Mouse (Mus musculus) Muller cell, postnatal 12 days (primary cell): Measurements from ENCODE around the gene BC030870.

Experiments used
- DNase-seq: peaks from one replicate; pipeline ENCODE4 v3.0.0-alpha.2; 2015; ENCODE audit errors: inconsistent ontology term

The BC030870 gene

DNA sequence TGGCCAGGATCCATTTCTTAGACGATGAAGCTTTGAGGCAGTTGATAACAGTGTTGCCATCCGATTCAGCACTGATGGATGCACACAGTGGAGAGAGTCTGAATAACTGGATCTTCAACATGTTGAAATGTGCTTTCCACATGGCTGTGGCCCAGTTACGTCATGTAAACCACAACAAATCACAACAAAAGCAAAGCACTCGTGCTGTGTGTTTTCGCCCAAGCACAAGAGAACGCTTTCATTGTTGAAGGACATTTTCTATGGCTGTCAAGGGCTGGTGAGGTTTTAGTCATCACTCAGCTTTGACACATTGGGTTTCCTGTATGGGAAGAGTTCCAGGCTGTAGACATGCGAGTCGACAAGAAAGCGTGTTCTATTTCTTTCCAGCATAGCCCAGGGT, 48.6 kb downstream of the BC030870 start:
- no peak for DNase-seq

DNA sequence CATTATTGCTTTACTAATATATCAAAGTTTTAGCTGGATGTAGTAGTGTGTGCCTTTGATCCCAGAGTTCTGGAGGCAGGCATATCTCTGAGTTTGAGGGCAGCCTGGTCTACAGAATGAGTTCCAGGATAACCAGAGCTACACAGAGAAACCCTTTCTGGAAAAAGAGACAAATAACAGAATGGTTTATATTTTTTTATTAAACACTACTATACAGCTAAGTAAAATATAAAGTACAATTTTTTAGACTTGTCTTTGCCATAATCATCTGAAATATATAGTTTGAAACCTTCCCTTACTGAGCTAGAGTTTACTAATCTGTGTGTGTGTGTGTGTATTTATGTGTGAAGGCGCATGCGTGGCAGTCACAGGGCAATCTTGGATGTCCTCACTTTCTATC, 54.6 kb downstream of the BC030870 start, which contains the start of gene Gm10663:
Gene Gm10663, plus strand, starts transcription at position 301 of the 400 bp plus-strand sequence.
- DNase-seq = no peak

DNA sequence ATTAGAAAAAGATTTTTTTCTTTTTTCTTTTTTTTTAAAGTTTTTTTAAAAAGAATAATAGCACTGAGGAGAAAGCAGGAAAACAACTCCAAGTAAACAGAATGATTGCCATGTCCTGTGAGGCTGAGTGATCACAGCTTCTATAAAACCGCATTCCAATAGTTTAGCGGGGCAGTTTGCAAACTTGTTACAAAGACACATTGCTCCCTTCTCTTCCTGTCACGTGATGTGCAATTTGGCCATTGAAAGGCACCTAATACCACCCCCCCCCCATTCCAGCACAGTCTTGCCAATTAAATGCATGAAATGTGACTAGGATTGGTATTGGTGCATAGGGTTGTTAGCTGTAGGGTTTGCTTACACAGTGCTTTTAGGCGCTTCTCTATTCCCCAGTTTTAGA, 58.4 kb downstream of the BC030870 start:
- no peak for DNase-seq

DNA sequence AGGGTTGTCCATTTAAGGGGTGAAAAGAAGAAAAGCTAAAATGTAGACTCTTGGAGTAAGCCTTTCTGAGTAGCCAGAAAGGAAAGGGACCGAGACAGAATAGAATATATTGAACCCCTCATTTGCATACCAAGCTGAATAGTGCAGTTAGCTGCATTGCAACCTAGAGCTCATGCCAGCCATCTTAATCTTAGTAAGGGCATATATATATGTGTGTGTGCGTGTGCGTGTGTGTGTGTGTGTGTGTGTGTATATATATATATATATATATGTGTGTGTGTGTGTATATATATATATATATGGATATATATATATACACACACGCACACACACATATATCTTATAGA, 60.9 kb downstream of the BC030870 start:
- DNase-seq = no peak

DNA sequence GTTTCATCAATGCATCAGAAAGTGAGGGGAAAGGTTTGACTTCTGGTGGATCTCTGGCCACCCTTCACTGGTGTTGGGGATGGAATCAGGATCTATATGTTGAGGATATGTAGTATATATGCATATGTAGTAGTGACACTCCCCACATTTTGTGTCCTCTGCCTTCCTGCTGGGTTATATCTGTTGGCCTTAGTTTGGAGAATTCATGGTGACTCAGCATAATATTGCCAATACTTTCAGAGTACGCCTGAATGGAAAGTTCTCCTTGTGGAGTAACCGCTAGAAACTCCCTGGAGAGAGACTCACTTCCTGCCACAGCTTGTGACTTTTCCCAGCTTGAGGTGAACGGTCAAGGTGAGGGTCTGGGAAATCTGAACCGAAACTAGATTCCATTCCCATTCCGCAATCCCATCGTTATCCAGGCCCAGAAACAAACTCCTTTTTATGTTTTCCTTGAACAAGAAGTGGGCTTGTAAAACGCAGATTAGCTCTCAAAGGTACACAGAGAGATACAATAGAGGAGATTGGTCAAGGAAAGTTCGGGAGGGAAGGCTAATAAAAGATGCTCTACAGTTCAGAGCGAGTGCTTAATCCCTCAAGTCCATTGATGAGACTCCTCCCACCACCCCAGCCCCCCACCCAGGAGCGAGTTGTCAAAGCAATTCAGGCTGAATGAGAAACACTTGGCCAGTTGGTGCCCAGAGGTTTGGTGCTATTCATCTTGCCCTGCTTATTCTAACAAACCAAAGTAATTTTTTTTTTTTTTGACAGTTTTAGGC, 61.5 kb downstream of the BC030870 start:
- DNase-seq = peak; percentile 3

DNA sequence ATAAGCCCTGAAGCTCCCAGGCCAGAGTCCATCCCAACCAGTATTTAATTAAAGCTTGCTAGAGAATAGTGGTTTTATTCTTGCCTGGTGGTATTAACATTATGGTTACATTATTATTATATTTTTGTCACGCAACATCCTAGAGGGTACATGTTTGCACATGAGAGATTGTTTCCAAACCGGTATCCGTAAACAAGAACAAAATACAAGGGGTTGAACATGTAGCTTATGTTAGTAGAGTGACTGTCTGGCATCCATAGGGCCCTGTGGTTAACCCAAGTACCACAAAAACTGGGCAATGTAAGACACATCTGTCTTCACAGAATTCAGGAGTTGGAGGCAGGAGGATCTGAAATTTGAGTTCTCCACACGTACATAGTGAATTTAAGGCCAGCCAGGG, 62.3 kb downstream of the BC030870 start:
- no peak for DNase-seq

DNA sequence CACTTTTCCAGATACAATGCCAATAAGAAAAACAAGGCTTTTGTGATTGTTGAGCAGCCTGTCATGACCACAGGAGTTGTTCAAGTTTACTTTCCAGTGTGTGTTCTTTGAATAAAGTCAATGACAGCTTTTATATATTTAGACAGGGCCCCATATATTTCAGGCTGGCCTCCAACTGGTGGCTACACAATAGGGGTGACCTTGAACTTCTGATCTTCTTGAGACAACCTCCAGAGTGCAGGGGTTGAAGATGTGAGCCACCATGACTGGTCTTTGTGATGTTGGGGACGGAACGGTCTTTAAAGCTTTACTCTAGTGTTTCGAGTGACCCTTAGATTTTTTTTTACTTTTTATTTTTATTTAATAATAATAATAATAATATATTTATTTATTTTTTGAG, 63.7 kb downstream of the BC030870 start:
- no peak for DNase-seq

DNA sequence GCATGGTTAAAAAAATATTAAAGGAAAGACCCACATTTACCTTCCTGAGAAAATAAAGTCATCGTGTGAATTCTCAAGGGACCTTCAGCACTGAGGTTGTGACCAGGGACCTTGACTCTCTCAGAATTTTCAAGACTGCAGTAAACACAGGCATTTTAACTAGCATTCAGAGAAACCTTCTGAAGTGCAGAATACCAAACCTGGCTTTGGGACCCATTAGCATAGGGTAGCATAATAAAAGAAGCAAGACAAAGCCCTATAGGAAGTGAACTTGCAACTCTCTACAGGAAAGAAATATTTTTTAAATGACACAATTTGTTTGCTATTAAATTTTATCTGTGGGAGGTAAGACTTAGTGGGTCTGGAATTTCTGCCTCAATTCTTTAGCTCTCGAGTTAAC, 65.3 kb downstream of the BC030870 start:
- DNase-seq = no peak

DNA sequence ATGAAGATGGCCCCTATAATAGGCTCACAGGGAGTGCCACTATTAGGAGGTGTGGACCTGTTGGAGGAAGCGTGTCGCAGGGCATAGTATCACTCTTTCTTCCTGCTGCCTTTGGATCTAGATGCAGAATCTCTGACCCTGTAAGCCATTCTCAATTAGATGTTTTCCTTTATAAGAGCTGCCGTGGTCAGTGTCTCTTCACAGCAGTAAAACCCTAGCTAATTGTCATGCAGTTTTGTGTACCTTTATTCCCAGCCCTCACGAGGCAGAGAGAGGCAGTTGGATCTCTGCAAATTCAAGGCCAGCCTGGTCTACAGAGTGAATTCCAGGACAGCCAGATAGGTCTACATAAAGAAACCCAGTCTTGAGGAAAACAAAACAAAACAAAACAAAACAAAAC, 67.2 kb downstream of the BC030870 start:
- no peak for DNase-seq

DNA sequence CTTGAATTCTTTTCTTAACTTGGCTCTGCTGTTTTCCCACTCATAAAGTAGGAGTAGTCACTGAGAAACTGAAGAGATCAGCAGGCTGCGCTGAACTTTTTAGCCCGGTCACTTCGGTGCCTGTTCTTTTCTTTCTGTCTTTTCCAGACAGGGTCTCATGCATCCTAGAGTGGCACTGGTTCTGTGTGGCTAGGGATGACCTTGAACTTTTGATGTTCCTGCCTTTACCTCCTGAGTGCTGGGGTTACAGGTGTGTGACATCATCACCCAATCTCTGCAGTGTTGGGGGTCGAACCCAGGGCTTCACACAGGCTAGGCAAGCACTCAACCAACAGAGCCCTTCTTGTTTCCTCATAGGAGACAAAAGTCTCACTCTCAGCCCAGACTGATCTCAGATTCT, 72.6 kb downstream of the BC030870 start:
- DNase-seq = no peak

DNA sequence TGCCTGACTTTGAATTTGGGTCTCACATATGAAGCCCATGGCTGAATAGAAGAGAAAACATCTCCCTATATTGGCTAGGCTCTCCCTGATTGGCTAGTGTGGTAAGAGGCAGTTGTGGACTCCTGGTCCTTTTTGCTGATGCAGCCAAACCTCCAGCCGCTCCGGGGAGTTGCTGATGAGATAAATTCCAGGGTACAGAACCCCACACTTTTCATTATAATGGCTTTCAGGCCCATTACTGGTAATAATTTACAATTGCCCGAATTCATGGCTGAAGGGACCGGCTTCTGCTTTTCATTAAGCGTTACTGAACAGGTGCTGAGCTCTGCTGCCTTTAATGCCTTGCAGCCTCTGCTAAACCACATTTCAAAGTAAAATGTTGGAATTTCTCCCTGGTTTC, 75.4 kb downstream of the BC030870 start:
- DNase-seq = no peak

DNA sequence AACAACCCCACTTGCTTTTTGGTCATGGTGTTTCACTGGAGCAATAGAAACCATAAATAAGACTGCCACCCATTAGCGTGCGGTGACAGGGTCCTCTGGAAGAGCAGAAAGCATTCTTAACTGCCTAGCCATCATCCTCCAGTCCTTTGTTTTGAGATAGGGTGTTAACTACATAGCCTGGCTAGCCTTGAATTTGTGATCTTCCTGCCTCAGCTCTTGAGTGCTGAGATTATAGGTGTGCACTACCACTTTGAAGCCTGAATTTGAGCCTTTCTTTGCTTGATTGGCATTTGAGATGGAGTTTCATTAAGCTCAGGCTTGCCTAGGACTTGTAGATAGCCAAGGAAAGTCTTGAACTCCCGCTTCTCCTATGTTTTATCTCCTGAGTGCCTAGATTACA, 75.8 kb downstream of the BC030870 start:
- DNase-seq = no peak

DNA sequence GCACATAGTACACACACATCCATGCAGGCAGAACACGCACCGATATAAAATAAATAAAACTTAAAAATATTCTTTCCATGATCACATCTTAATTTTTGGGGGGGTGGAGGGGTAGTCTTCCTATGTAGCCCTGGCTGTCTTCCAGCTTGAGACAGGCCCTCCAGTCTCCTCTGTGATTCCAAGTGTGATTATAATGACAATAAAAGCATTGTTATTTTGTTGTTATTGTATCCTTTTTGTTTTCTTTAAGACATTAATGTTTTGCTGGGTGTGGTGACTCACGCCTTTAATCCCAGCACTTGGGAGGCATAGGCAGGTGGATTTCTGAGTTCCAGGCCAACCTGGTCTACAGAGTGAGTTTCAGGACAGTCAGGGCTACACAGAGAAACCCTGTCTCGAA, 81.6 kb downstream of the BC030870 start:
- DNase-seq = no peak

DNA sequence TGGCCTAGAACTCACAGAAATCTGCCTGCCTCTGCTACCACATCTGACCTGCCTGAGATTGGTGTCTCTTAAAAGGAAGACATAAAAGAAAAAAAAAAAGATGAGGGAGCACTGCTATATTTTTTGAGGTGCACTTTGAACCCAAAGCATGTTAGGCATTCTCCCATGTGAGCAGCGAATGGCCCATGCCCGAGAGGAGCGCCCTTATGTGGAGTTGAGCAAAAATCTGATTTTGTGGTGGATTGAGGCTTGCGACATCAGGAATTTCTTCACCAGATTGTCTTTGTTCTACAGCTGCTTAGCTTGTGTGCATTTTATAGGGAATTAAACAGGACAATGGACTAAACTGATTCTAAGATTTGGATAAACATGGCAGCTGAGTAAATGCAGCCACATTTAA, 82.2 kb downstream of the BC030870 start:
- DNase-seq = no peak

DNA sequence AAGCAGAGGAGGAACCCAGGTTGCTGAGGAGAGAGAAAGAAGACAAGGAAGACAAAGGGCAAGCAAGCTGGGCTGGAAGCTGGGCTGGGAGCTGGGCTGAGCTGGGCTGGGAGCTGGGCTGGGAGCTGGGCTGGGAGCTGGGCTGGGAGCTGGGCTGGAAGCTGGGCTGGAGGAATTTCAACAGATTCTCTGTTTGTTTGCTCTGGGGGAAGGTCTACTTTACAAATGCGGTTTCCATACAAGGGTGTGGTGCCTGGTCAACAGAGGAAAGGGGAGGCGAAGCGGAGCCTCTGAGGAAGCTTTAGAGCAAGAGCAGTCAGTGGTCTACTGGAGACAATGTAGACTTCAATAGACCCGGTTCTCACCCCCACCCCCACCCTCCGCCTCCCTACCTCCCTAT, 82.8 kb downstream of the BC030870 start:
- no peak for DNase-seq

DNA sequence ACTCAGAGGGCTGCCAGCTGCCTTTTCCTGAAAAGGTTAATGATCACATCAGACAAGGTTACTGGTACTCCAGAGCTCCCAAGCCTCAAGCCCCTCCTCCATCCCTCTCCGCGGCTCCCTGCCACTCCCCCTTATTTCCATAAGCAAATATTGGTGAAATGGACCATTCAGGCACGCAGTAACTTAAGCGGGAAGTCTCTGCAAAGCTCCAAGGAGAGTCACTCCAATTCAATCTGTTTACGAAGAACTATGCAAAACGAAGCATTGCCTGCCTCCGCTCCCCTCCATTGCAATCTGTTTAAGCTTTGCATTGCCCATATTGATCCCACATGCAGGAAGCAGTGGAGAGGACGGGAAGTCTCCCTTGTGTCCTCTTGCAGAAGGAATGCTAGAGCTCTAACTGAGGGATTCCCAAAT, 92.2 kb downstream of the BC030870 start, which contains the start of gene Apela:
Gene Apela, minus strand, starts transcription at position 220 of the 417 bp plus-strand sequence.
- peak; percentile 52 for DNase-seq
